ENCODE assay signal across 9 mouse cellular contexts in genomic region chr6:56560474-56560888, GRCm38 (mm10). TPM values are rescaled to one million over a fixed set of nuclear protein-coding genes. Genes with fewer than 3 reads are reported as not detected.
DNase-seq lines count a peak whose midpoint lies in the region; ATAC-seq lines count a peak whose summit lies in the region.
"Had no signal": no experiment of that assay in that cellular context is flagged by ENCODE, and none has a peak within 500 bp of the region (broad histone marks: within the 10 kb centered on the region; RNA-seq: fewer than 3 reads in every experiment).

No protein-coding gene starts in this region.

- intact Hi-C loops in gastrocnemius, postnatal 36 days (cut with DNase I): no loop called here
- intact Hi-C loops in left cerebral cortex, postnatal 14 days (cut with DNase I): no loop called here

- WGBS in hindbrain, embryonic 13.5 days: 64% methylated on average over 2 of the region's 2 CpGs
- 73% methylated on average over 2 of the region's 2 CpGs for WGBS in hindbrain, embryonic 12.5 days

- H3K9ac ChIP-seq in hindbrain, embryonic 13.5 days: no peak overlapping the region
- no peak overlapping the region for H3K9ac ChIP-seq in hindbrain, embryonic 12.5 days
- H3K9ac ChIP-seq: neural tube, embryonic 13.5 days had no signal

- H3K27me3 ChIP-seq in hindbrain, embryonic 13.5 days: no peaks in the 10 kb centered on the region
- H3K27me3 ChIP-seq in hindbrain, embryonic 12.5 days: no peaks in the 10 kb centered on the region
- H3K27me3 ChIP-seq: neural tube, embryonic 13.5 days had no signal

- no peaks in the 10 kb centered on the region for H3K36me3 ChIP-seq in hindbrain, embryonic 13.5 days
- no peaks in the 10 kb centered on the region for H3K36me3 ChIP-seq in hindbrain, embryonic 12.5 days
- H3K36me3 ChIP-seq: neural tube, embryonic 13.5 days had no signal

- H3K9me3 ChIP-seq in hindbrain, embryonic 13.5 days: no peaks in the 10 kb centered on the region
- no peaks in the 10 kb centered on the region for H3K9me3 ChIP-seq in hindbrain, embryonic 12.5 days (replicated peaks)
- H3K9me3 ChIP-seq: neural tube, embryonic 13.5 days had no signal

- H3K4me1 ChIP-seq in hindbrain, embryonic 13.5 days (replicated peaks): peaks cover 1% of the 10 kb centered on the region; the same call in 1 of the 2 replicates
- no peaks in the 10 kb centered on the region for H3K4me1 ChIP-seq in hindbrain, embryonic 12.5 days
- H3K4me1 ChIP-seq: neural tube, embryonic 13.5 days had no signal

- ATAC-seq in hindbrain, embryonic 13.5 days (ENCODE audit: low FRiP score): peak; percentile 60; the same call in 1 of the 2 replicates
- ATAC-seq in hindbrain, embryonic 12.5 days (ENCODE audit: low FRiP score): no peak

- H3K27ac ChIP-seq in hindbrain, embryonic 13.5 days: no peak overlapping the region
- H3K27ac ChIP-seq in hindbrain, embryonic 12.5 days: no peak overlapping the region
- H3K27ac ChIP-seq: neural tube, embryonic 13.5 days had no signal

- no peak overlapping the region for H3K4me2 ChIP-seq in hindbrain, embryonic 13.5 days
- no peak overlapping the region for H3K4me2 ChIP-seq in hindbrain, embryonic 12.5 days (replicated peaks)
- H3K4me2 ChIP-seq: neural tube, embryonic 13.5 days had no signal

- DNase-seq in cerebellum, adult 8-10 months: peak; percentile 93
- peak; percentile 46 for DNase-seq in gastrocnemius, postnatal 36 days
- peak; percentile 18 to 25 for DNase-seq in left cerebral cortex, postnatal 14 days (ENCODE audit: low spot score in 2 of 2)
- no peak for DNase-seq in thymus, postnatal 10 days (ENCODE audit: low spot score in 2 of 2)
- no peak for DNase-seq in spleen, postnatal 36 days (ENCODE audit: low spot score in 2 of 2)
- DNase-seq in kidney, adult 18-20 months: no peak

- no peak overlapping the region for H3K4me3 ChIP-seq in hindbrain, embryonic 13.5 days
- no peak overlapping the region for H3K4me3 ChIP-seq in hindbrain, embryonic 12.5 days
- H3K4me3 ChIP-seq: neural tube, embryonic 13.5 days had no signal

RNA-seq across cellular contexts. Expression of gene Pde1c, which starts 8.4 kb away (rescaled TPM):
- polyA plus RNA-seq in hindbrain, embryonic 13.5 days (2015; fragmentation: Nextera tagmentation; extraction: Ambion mirVana): 13.8 and 16.2 TPM in 2 replicates
- 8.7 and 10.5 TPM in 2 replicates for polyA plus RNA-seq in hindbrain, embryonic 12.5 days (2016; fragmentation: Nextera tagmentation; extraction: Ambion mirVana)
- total RNA-seq in gastrocnemius, postnatal 36 days (2021): under 1 TPM; 0.41 to 0.47 TPM
- 1 to 10 TPM; 3.4 to 3.8 TPM for total RNA-seq in left cerebral cortex, postnatal 14 days (2021)

Comparison
In these comparisons a context has a peak if more than half of its experiments do, and no peak if none do; other contexts are left out.
1. DNase-seq: peak in cerebellum, adult 8-10 months (single experiment), gastrocnemius, postnatal 36 days (2 of 2) and left cerebral cortex, postnatal 14 days (2 of 2); none in thymus, postnatal 10 days (0 of 2), spleen, postnatal 36 days (0 of 2) and kidney, adult 18-20 months (single experiment).